Mouse (Mus musculus) cerebellum, postnatal 25 days (tissue): ENCODE measurements at regions not wholly inside any gene's neighbourhood (a gene's known extent, or its start where the extent isn't known, plus 50 kb on each side); places are given as distances from the start of the nearest gene placed in this dataset.

Source experiments
- DNase-seq, 2 experiments: peaks; one replicate each; pipeline ENCODE4 v3.0.0; 2021; ENCODE audit warnings: mixed read lengths in 2 of 2

GRCm38 (mm10) chr2:81251321-81251720, 634.3 kb downstream of the Nup35 start:
- DNase-seq = no peak

- DNase-seq = no peak
Observed at GRCm38 (mm10) chr2:81262056-81262765, 645.2 kb downstream of the Nup35 start.

DNA sequence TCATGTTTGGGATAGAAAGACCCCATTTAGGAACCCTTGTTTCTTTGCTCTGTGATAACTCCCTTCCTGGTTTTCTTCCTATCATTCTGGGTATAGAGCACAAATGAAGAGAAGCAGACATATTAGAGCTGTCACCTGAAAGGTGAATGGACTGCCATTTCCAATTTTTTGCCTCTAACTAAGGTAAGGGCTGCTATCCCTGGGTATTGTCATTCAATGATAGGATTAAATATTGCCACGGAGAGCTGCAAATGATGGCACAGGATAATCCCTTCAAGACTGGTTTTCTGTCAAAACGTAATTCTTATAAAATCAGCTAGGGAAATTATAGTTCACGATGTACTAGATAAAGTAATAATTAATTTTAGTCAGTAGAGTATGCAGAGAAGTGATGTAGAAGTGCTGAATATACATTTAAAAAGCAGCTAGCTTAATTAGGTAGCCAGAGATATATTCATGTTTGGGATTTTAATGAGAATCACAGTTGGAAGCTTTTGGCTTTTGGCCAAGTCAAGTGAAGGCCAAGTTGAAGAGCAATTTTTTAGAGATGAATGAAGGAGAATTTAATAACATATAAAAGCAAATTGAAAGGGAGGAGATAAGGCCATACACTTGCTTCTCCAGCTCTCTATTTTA, 652.3 kb downstream of the Nup35 start:
- DNase-seq = peak in 1 of 2 experiments; percentile 5

GRCm38 (mm10) chr2:81270914-81271313, 653.9 kb downstream of the Nup35 start:
- DNase-seq = no peak

DNA sequence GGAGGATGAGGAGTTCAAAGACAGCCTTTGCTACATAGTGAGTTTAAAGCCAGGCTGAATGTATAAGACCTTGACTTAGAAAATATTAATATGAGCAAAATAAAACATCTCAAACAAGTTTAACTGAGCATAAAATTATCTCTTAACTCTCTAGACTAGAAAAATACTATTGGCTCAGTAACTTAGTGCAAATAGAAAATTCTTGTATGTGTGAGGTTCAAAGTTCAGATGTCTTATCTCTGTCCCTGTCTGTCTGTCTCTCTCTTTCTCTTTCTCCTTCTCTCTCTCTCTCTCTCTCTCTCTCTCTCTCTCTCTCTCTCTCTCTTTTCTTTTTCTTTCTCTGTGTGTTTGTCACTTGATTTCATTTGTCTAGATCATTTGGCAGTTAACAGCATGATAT, 655.5 kb downstream of the Nup35 start:
- no peak for DNase-seq

DNA sequence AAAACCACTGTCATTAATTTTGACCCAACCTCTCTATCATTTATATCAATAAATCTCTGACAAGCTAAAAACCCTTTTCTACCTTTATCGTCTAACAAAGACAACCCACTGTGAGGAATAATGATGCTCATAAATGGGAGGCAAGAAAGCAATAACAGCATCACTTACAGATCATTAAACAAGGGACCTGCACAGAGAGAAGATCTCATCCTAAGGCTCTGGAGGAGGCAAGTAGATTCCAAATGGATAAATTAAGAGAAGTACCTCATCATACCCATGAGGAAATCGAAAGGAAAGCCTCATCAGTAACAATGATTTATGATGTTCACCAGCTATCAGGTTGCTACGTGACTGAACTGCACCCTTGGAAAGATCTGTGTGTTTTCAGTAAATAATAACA, 670.4 kb downstream of the Nup35 start:
- no peak for DNase-seq

DNA sequence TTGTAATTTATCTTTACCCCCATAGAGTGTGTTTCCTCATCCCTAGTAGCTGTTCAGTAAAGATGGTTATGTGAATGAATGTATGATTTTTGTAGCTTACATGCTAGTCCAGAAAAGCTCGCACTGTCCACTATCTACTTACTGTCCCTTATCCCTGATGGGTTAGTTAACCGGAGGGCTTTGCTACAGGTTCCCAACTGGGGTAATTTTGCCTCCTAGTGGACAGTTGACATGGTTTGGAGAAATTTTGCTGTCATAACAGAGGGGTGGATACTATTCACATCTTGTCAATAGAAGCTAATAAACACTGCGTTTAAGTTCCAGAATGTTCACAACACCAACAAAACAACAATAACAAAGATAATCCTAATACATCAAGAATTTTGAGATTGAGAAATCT, 711.6 kb downstream of the Nup35 start:
- no peak for DNase-seq

GRCm38 (mm10) chr2:81336982-81337381, 716.0 kb upstream of the Zfp804a start:
- DNase-seq = no peak

DNA sequence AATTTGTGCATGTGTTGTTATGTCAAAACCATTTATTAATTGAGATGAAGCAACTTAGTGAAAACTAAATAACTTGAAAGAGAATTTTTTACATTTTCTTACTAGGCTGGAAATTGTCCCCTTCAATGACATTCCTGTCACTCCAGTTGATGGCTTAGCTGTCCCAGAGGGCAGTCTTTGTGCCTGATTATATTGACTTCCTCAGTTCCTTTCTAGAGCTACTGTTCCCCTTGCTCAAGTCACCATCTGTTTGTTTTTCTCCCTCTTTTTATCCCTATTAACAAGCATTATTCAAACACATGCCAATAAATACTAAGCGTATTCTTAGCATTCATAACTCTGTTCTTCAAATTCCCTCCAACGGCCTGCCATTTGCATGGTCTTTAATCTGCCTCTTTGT, 712.6 kb upstream of the Zfp804a start:
- no peak for DNase-seq
